Mouse (Mus musculus): Measurements from ENCODE around the gene Gm27027. TPM values are rescaled to one million over a fixed set of nuclear protein-coding genes. Genes with fewer than 3 reads are reported as not detected.

The Gm27027 gene
- total RNA-seq, 2 experiments from 2014 or later = not detected

DNA sequence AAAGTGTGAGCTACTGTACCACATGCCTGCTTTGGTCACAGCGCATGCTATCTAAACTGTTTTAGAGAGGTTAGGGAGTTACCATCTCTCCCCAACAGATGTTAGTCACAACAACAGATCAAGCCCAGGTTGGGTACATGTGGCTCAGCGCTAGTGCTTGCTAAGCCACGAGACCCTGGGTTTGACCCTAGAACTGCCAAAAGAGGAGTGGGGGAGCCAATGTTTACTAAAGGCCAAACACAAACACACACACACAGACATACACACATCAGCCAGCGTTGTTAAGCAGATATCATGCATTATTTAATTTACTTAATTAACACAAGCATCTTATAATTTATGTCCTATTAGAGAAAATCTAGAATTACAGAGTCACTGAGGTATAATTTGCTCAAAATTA is 5.8 kb upstream of the Gm27027 start:
- H3K27ac ChIP-seq = no peak overlapping the region
- TF ChIP-seq CTCF (IDR thresholded peaks at IDR 0.05) = no peak
- intact Hi-C loops (cut with DNase I) = loop anchor here (1.0 kb wide), 1 partner anchor 131 kb away; no protein-coding TSS in a partner anchor
- no peak for DNase-seq
- no peak overlapping the region for H3K4me3 ChIP-seq

DNA sequence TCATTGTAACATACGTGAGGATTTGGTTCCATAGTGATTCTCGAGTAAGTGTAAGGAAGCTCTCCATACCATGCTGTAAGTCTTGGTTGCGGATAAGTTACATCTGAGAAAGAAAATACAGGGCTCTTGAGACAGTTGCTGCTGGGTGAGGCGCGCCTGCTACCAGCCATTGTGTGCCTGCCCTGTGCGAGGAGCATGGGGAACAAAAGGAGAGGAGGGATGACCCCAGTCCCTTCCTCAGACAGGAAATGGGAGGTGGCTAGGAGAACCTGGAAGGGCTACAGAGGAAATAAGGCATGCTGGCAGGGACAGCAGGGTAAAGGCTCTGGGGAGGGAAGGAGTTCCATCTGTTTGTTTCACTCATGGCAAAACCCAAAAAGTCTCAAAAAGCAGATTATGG is 5.3 kb upstream of the Gm27027 start:
- intact Hi-C loops (cut with DNase I) = no loop called here

GRCm38 (mm10) chr2:93992810-93993209 is 3.3 kb downstream of the Gm27027 start:
- peak overlapping the region; percentile 16 for H3K27ac ChIP-seq
- TF ChIP-seq CTCF (IDR thresholded peaks at IDR 0.05) = no peak
- no peak overlapping the region for H3K4me3 ChIP-seq
- intact Hi-C loops (cut with DNase I) = no loop called here
- DNase-seq = no peak

More for the DNA sequence above, 5.3 kb upstream of the Gm27027 start:
- TF ChIP-seq CTCF (IDR thresholded peaks at IDR 0.05) = no peak
- no peak overlapping the region for H3K27ac ChIP-seq
- DNase-seq = no peak
- no peak overlapping the region for H3K4me3 ChIP-seq

DNA sequence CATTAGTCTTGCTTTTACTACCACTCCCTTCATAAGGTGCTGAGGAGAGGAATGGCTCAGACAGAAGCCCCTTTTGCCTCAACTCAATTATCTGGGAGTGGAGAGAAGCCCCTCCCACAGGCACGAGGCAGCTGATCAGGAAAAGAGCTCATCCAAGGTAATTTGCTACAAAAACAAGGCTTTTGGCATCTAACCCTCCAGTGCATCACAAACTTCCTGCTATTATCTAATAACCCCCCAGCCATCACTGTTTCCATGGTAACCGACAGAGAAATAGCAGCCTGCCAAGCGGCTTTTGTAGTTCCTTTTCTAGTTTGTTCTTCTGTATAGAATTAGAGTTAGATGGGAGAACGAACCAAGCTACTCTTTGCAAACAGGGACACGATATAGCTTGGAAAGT is 3.9 kb downstream of the Gm27027 start:
- TF ChIP-seq CTCF (IDR thresholded peaks at IDR 0.05) = no peak
- DNase-seq = no peak
- Histone ChIP-seq H3K4me3 (no peak overlapping the region), H3K27ac (peak overlapping the region; percentile 16)
- intact Hi-C loops (cut with DNase I) = no loop called here

DNA sequence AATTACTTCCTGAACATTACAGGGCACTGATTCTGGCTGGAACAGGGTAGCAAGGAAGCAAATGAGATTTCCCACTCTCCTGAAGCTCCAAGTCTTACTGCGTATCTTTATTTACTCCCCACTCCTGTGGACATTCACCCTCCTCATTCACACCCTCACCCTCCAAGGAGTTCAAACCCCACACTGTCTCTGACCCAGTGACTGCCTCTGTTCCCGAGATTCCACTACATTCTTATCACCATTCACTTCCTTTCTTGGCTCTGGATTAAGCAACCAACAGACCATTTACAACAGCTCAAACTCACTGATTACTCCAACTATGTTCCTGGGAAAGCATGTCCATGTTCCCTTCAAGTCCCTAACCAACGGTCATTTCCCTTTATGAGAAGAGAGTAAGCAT is 4.8 kb downstream of the Gm27027 start:
- Histone ChIP-seq H3K4me3 (no peak overlapping the region), H3K27ac (no peak overlapping the region)
- TF ChIP-seq CTCF (IDR thresholded peaks at IDR 0.05) = no peak
- DNase-seq = no peak
- intact Hi-C loops (cut with DNase I) = no loop called here

DNA sequence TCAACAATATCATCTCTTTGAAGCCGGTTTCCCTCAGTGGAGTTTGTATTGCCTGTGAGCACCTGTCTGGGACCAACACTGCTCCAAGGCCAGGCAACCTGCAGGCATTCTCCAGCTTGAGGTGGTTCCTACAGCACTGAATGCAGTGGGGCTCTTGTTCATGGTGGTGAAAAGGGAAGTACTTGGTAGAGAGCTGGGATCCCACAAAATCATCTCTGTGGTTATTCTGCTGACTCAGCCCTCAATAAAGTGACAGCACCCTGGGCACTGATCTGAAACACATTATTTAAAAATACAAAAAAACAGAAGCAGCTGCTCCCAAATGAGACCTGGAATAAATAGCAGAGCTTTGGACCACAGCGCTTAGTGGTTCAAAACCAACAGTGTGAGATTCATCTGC is 7.7 kb downstream of the Gm27027 start:
- no peak for DNase-seq
- no peak overlapping the region for H3K27ac ChIP-seq
- intact Hi-C loops (cut with DNase I) = no loop called here
- no peak overlapping the region for H3K4me3 ChIP-seq
- no peak for TF ChIP-seq CTCF (IDR thresholded peaks at IDR 0.05)

DNA sequence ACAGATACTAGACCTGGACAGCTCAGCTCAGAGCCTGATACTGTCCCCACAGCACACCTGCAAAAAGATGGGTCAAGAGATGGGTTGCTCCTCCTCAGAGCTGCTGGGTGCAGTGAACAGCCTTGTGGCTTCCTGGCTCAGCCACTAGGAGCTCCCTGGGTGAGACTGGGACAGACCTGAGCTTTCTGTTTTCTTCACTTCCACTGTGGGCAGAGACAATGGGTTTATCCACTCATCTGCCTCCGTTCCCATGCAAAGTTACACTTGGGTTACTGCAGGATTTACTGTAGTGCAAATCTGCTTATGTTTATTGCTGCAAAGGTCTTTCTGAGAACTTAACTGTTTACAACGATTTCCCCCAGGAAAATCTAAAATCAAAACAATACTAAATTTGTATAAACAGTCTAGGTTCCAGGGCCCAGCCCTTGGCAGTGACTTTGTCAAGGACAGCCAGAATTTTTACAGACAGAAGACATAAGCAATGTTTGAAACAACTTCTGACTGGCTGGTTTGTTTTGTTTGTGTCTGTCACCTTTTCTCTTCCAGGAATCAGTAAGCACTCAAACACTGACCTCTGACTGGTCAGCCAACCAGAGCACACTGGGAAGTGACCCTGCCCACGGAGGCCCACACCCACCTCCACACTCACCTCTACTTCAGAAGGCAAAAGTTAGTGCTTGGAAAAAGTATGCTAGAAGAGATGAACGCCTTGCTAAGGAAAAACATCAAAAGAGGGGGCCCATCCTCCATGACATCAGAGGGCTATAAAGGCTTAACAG is 13.5 kb downstream of the Gm27027 start:
- intact Hi-C loops (cut with DNase I) = no loop called here
- Histone ChIP-seq H3K27ac (no peak overlapping the region), H3K4me3 (no peak overlapping the region)
- DNase-seq = no peak
- no peak for TF ChIP-seq CTCF (IDR thresholded peaks at IDR 0.05)

- intact Hi-C loops (cut with DNase I) = no loop called here
- no peak for TF ChIP-seq CTCF (IDR thresholded peaks at IDR 0.05)
- Histone ChIP-seq H3K4me3 (no peak overlapping the region), H3K27ac (no peak overlapping the region)
- peak; percentile 31 for DNase-seq
These were observed 16.7 kb downstream of the Gm27027 start for GRCm38 (mm10) chr2:93979249-93980120.

DNA sequence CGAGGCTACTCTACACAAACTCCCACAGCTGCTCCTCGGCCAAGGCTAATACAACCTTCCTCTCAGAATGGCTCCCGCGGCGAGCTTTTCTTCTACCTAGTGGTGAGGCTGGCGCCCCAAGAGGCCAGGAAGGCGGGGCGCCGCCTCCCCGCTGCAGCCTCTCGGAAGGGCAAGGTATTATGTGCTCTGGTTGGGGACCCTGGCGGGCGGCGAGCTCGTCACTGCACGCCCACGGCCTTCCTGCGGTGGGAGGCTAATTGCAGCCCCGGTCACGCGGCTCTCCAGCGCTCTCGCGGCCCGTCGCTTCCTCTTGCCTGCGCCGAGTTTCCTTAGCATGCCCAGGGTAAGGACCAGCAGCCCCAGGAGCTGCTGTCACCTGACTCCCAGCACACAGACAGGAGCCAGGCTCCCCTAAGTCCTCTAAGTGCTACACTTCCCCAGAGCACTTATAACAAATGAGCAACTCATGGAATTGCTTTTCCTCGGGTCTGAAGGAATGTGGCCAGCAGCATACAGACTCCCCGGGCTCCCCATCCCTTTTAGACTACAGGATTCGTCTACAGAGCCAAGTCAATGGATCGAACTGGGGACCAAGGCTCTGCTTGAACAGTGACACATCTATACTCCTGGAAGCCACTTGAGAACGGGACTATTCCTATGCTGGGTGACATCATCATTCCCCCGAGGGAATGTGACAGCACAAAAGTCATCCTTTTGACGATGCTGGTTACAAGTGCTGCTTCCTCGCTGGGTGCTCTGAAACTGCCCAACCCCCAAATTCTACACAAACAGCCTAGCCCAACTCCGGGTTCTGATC is 19.5 kb downstream of the Gm27027 start:
- Histone ChIP-seq H3K4me3 (peak overlapping the region; percentile 74), H3K27ac (peak overlapping the region; percentile 63)
- intact Hi-C loops (cut with DNase I) = no loop called here
- TF ChIP-seq CTCF (IDR thresholded peaks at IDR 0.05) = peak; percentile 40
- peak; percentile 60 for DNase-seq

GRCm38 (mm10) chr2:93975526-93976435 is 20.4 kb downstream of the Gm27027 start:
- H3K27ac ChIP-seq = peak overlapping the region; percentile 63
- no peak for DNase-seq
- intact Hi-C loops (cut with DNase I) = no loop called here
- TF ChIP-seq CTCF (IDR thresholded peaks at IDR 0.05) = no peak
- peak overlapping the region; percentile 74 for H3K4me3 ChIP-seq

DNA sequence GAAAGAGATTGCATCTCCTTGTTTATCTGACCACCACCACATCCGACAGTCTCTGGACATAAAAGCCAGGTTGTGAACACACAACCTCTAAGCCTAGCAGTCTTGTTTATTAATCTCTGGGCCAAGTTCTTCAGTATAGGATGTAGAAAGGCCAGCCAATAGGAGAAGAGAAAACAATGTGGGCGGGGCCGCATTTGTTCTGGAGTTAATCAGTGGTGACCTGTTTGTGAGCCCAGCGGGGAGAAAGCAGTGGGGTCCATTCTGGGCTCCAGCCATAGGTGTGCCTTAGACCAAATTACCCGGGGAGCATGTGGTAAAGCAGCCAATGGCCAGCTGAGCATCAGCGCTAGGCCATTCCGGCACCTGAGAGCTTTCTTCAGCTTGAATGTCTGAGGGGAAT is 21.1 kb downstream of the Gm27027 start:
- Histone ChIP-seq H3K27ac (no peak overlapping the region), H3K4me3 (no peak overlapping the region)
- intact Hi-C loops (cut with DNase I) = no loop called here
- no peak for TF ChIP-seq CTCF (IDR thresholded peaks at IDR 0.05)
- no peak for DNase-seq

GRCm38 (mm10) chr2:93971647-93972046 is 24.5 kb downstream of the Gm27027 start:
- H3K27ac ChIP-seq = no peak overlapping the region
- intact Hi-C loops (cut with DNase I) = no loop called here
- H3K4me3 ChIP-seq = no peak overlapping the region
- no peak for DNase-seq
- TF ChIP-seq CTCF (IDR thresholded peaks at IDR 0.05) = no peak
